ENCODE assay signal across 8 mouse cellular contexts in the genomic region with DNA sequence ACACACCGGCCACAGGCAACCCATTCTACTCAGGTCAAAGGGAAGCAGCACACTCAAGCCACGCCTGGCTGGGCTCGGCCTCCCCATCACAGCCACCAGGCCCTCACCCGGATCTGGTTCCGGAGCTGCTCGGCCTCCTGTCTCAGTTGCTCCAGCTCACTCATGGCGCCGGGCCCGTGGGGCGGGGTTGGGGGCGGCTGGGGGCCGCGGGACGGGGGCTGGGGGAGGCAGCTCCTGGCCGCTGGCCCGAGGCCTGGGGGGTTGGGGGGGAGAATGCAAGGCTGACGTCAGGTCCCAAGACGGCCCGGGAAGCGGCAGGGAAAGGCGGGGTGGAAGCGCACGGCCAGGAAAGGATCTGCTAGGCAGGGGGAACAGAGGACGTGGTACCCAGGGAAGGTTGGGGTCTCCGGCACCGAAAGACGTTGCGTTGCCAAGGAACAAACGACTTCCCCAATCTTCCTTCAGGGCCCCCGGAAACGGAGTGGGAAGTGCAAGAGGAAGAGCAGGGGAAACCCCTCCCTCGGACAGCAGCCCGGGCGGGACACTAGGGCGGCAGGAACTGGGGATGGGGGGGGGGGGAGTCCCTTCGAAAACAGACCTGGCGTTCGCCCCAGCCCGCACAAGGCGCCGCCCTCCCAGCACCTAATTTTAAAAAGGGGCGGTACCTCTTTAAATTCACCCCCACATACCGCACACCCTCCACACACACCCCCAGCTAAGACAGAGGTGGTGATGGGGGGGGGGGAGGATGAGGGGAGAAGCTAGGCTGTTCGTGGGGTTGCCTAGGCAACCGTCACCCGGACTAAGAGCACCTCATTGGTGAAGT. TPM values are rescaled to one million over a fixed set of nuclear protein-coding genes. Genes with fewer than 3 reads are reported as not detected.
DNase-seq lines count a peak whose midpoint lies in the region; ATAC-seq and TF ChIP-seq lines count a peak whose summit lies in the region.

No protein-coding gene starts in this region.

- intact Hi-C loops in heart, postnatal 14 days (cut with DNase I): loop anchor here (5.0 kb wide), 2 partner anchors 102 to 216 kb away; a partner anchor contains a TSS

- H3K9me3 ChIP-seq in ES-Bruce4 (replicated peaks; ENCODE audit: control insufficient read depth, insufficient read depth, low read length, poor library complexity, severe bottlenecking): no peaks in the 10 kb centered on the region
- no peaks in the 10 kb centered on the region for H3K9me3 ChIP-seq in forebrain, embryonic 13.5 days (replicated peaks)
- no peaks in the 10 kb centered on the region for H3K9me3 ChIP-seq in lung, embryonic 16.5 days (ENCODE audit: control insufficient read depth, low read length)

- under 1% methylated on average over 43 of the region's 46 CpGs for WGBS in forebrain, embryonic 13.5 days
- WGBS in lung, embryonic 16.5 days: under 1% methylated on average over 43 of the region's 46 CpGs

- H3K4me3 ChIP-seq in ES-Bruce4 (ENCODE audit: low read depth, low read length): peak overlapping the region; percentile 91
- peak overlapping the region; percentile 94 for H3K4me3 ChIP-seq in forebrain, embryonic 13.5 days
- H3K4me3 ChIP-seq in layer of hippocampus, adult 2 months: peak overlapping the region; percentile 95
- H3K4me3 ChIP-seq in lung, embryonic 16.5 days (ENCODE audit: low read length): peak overlapping the region; percentile 87

- peak; percentile 44 for ATAC-seq in forebrain, embryonic 13.5 days
- ATAC-seq in lung, embryonic 16.5 days (ENCODE audit: low read depth): peak; percentile 53

- no peaks in the 10 kb centered on the region for H3K27me3 ChIP-seq in ES-Bruce4 (ENCODE audit: control insufficient read depth, insufficient read depth, low read length, poor library complexity, severe bottlenecking)
- H3K27me3 ChIP-seq in forebrain, embryonic 13.5 days: no peaks in the 10 kb centered on the region
- H3K27me3 ChIP-seq in lung, embryonic 16.5 days (ENCODE audit: control insufficient read depth, insufficient read depth, low read depth, low read length): no peaks in the 10 kb centered on the region

- H3K9ac ChIP-seq in ES-Bruce4 (ENCODE audit: low read depth, poor library complexity, severe bottlenecking): peak overlapping the region; percentile 75
- peak overlapping the region; percentile 98 for H3K9ac ChIP-seq in forebrain, embryonic 13.5 days
- H3K9ac ChIP-seq in lung, embryonic 16.5 days (ENCODE audit: low read length): peak overlapping the region; percentile 91

- TF ChIP-seq EP300 in ES-Bruce4 (IDR thresholded peaks at IDR 0.05; ENCODE audit: insufficient read depth, low read depth, low read length): no peak

- peaks cover 10% of the 10 kb centered on the region for H3K36me3 ChIP-seq in ES-Bruce4 (ENCODE audit: control insufficient read depth, insufficient read depth, low read length, poor library complexity, severe bottlenecking)
- H3K36me3 ChIP-seq in forebrain, embryonic 13.5 days (ENCODE audit: poor library complexity, severe bottlenecking): peaks cover 43% of the 10 kb centered on the region
- peaks cover 33% of the 10 kb centered on the region for H3K36me3 ChIP-seq in lung, embryonic 16.5 days (ENCODE audit: control insufficient read depth, insufficient read depth, low read length)

- no peak for TF ChIP-seq POLR2A in ES-Bruce4 (IDR thresholded peaks at IDR 0.05; ENCODE audit: insufficient read depth, low read length)

- peak overlapping the region; percentile 93 for H3K4me2 ChIP-seq in forebrain, embryonic 13.5 days
- H3K4me2 ChIP-seq in lung, embryonic 16.5 days (ENCODE audit: low read depth, low read length): peak overlapping the region; percentile 84

- peak; percentile 96 for DNase-seq in brain, adult 2 months (ENCODE audit: low read depth, low spot score)
- DNase-seq in heart, postnatal 14 days: peak; percentile 81 to 82
- DNase-seq in layer of hippocampus, adult 2 months (ENCODE audit: low spot score in 2 of 2): peak; percentile 71 to 89
- DNase-seq in ovary, postnatal 36 days (ENCODE audit: low spot score): peak; percentile 63
- peak; percentile 70 for DNase-seq in yolk sac, embryonic 10.5 days (ENCODE audit: low spot score)

- no peak overlapping the region for H3K27ac ChIP-seq in ES-Bruce4 (ENCODE audit: insufficient read depth, low read length)
- H3K27ac ChIP-seq in forebrain, embryonic 13.5 days: peak overlapping the region; percentile 99
- peak overlapping the region; percentile 100 for H3K27ac ChIP-seq in layer of hippocampus, adult 2 months
- H3K27ac ChIP-seq in lung, embryonic 16.5 days (ENCODE audit: low read length): peak overlapping the region; percentile 96

- peaks cover 5% of the 10 kb centered on the region for H3K4me1 ChIP-seq in ES-Bruce4 (ENCODE audit: control insufficient read depth, insufficient read depth, low read length)
- H3K4me1 ChIP-seq in forebrain, embryonic 13.5 days: peaks cover 41% of the 10 kb centered on the region
- H3K4me1 ChIP-seq in lung, embryonic 16.5 days (replicated peaks; ENCODE audit: control insufficient read depth, insufficient read depth, low read length): peaks cover 17% of the 10 kb centered on the region

- no peak for TF ChIP-seq CTCF in ES-Bruce4 (IDR thresholded peaks at IDR 0.05; ENCODE audit: low read depth, low read length)
- no peak for TF ChIP-seq CTCF in layer of hippocampus, adult 2 months (conservative IDR thresholded peaks at IDR 0.05)

RNA-seq across cellular contexts. Expression of a gene that starts 2.2 kb away (rescaled TPM):
- not detected in 2 replicates for polyA plus RNA-seq in ES-Bruce4 (2011; ENCODE audit: insufficient read depth, insufficient read length, low read depth, missing spikeins)
- 0.35 TPM in 1 of 2 replicates, not detected in the other for polyA plus RNA-seq in forebrain, embryonic 13.5 days (2015; fragmentation: Nextera tagmentation; extraction: Ambion mirVana)
- not detected for total RNA-seq in heart, postnatal 14 days (2021)
- not detected for total RNA-seq in layer of hippocampus, adult 2 months (2021)
- 0.31 and 0.98 TPM in 2 replicates for polyA plus RNA-seq in lung, embryonic 16.5 days (2015; fragmentation: Nextera tagmentation; extraction: Ambion mirVana)

RNA-seq across cellular contexts. Expression of a gene that starts 2.5 kb away (rescaled TPM):
- 208 and 237 TPM in 2 replicates for polyA plus RNA-seq in ES-Bruce4 (2011; ENCODE audit: insufficient read depth, insufficient read length, low read depth, missing spikeins)
- 483 and 508 TPM in 2 replicates for polyA plus RNA-seq in forebrain, embryonic 13.5 days (2015; fragmentation: Nextera tagmentation; extraction: Ambion mirVana)
- total RNA-seq in heart, postnatal 14 days (2021): 100 to 1,000 TPM; 322 to 323 TPM
- total RNA-seq in layer of hippocampus, adult 2 months (2021): 100 to 1,000 TPM; 600 to 607 TPM
- 379 and 400 TPM in 2 replicates for polyA plus RNA-seq in lung, embryonic 16.5 days (2015; fragmentation: Nextera tagmentation; extraction: Ambion mirVana)

RNA-seq across cellular contexts. Expression of a gene that starts 12.5 kb away (rescaled TPM):
- 33.5 and 37.9 TPM in 2 replicates for polyA plus RNA-seq in ES-Bruce4 (2011; ENCODE audit: insufficient read depth, insufficient read length, low read depth, missing spikeins)
- 16.1 and 17.5 TPM in 2 replicates for polyA plus RNA-seq in forebrain, embryonic 13.5 days (2015; fragmentation: Nextera tagmentation; extraction: Ambion mirVana)
- total RNA-seq in heart, postnatal 14 days (2021): 10 to 100 TPM; 28.3 to 33.8 TPM
- total RNA-seq in layer of hippocampus, adult 2 months (2021): 10 to 100 TPM; 61.9 to 63.5 TPM
- 10.7 and 10.9 TPM in 2 replicates for polyA plus RNA-seq in lung, embryonic 16.5 days (2015; fragmentation: Nextera tagmentation; extraction: Ambion mirVana)

RNA-seq across cellular contexts. Expression of a gene that starts 22.5 kb away (rescaled TPM):
- not detected in 2 replicates for polyA plus RNA-seq in ES-Bruce4 (2011; ENCODE audit: insufficient read depth, insufficient read length, low read depth, missing spikeins)
- polyA plus RNA-seq in forebrain, embryonic 13.5 days (2015; fragmentation: Nextera tagmentation; extraction: Ambion mirVana): 144 and 174 TPM in 2 replicates
- total RNA-seq in heart, postnatal 14 days (2021): not detected
- total RNA-seq in layer of hippocampus, adult 2 months (2021): 100 to 1,000 TPM; 138 to 142 TPM
- 0.51 and 0.60 TPM in 2 replicates for polyA plus RNA-seq in lung, embryonic 16.5 days (2015; fragmentation: Nextera tagmentation; extraction: Ambion mirVana)

RNA-seq across cellular contexts. Expression of a gene that starts 28.5 kb away (rescaled TPM):
- polyA plus RNA-seq in ES-Bruce4 (2011; ENCODE audit: insufficient read depth, insufficient read length, low read depth, missing spikeins): 14.4 and 15.0 TPM in 2 replicates
- 75.6 and 82.9 TPM in 2 replicates for polyA plus RNA-seq in forebrain, embryonic 13.5 days (2015; fragmentation: Nextera tagmentation; extraction: Ambion mirVana)
- 10 to 100 TPM; 12.5 to 16.9 TPM for total RNA-seq in heart, postnatal 14 days (2021)
- 10 to 100 TPM; 33.8 to 35.1 TPM for total RNA-seq in layer of hippocampus, adult 2 months (2021)
- 50.4 and 54.4 TPM in 2 replicates for polyA plus RNA-seq in lung, embryonic 16.5 days (2015; fragmentation: Nextera tagmentation; extraction: Ambion mirVana)
